Mouse (Mus musculus) olfactory bulb, adult 2 months (tissue): ENCODE results near the gene Arpc4.

Experiments
- CTCF ChIP-seq: fragments of 200-500 bp; IDR thresholded peaks from 2 replicates; pipeline ENCODE4 v1.5.1; 2012; ENCODE audit warnings: low read depth, mild to moderate bottlenecking, low read length, moderate library complexity; ENCODE audit not compliant: insufficient read depth
- POLR2A ChIP-seq: fragments of 200-500 bp; IDR thresholded peaks from 2 replicates; pipeline ENCODE4 v1.6.1; 2012; ENCODE audit warnings: mild to moderate bottlenecking, low read depth, low read length, moderate library complexity; ENCODE audit not compliant: insufficient read depth

GRCm38 (mm10) chr6:113410001-113410400, 32.1 kb downstream of the Arpc4 start:
- no peak for TF ChIP-seq POLR2A
- no peak for TF ChIP-seq CTCF
